Mouse (Mus musculus): ENCODE measurements at regions not wholly inside any gene's neighbourhood (a gene's known extent, or its start where the extent isn't known, plus 50 kb on each side); places are given as distances from the start of the nearest gene placed in this dataset.
"Not testable (repeated sequence)": the region's sequence is repeated elsewhere in the genome, so short reads cannot be mapped to it uniquely, and the experiment has no call there.

- DNase-seq, result no peak
These were observed 101.6 kb downstream of the Slc25a24 start for GRCm38 (mm10) chr3:109224526-109224925.

DNA sequence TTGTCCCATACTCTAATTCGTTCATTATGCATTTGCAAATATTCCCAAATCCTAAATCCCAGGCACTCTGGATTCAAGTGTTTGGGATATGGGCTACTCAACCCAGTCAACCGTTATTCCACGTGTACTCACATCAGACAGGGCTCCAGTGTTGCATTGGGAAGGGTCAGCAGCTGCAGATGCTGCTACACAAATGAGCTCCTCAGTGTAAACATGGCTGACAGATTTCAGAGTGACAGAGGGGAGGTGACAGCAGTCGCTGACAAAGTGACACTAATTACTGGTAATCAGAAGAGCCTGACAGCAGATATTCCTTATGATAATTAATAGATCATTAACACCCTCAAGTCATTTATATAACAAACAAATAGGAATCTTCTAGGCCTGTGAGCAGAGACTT is 106.2 kb upstream of the Vav3 start:
- no peak for DNase-seq

DNA sequence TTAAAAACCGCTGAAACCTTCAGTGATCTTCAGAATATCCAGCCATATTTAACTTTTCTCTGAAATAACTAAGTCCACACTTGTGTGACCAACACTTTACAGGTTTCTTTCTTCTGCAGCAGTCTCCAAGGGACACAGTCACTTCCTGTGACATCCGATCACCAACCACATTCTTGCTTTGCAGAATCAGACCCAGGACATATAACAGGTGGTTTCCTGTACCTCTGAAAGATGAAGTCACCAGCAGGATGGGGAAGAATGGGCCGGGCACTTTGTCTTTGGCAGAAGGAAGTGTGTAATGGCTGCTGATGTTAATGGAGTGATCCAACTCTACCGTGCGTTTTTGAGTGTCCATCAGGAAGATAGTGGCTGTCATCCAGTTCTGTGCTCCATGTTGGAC is 103.5 kb upstream of the Vav3 start:
- DNase-seq, result no peak

GRCm38 (mm10) chr3:109243491-109243890 is 97.0 kb upstream of the Vav3 start:
- DNase-seq, result no peak

- no peak for DNase-seq
These were observed 91.7 kb upstream of the Vav3 start for GRCm38 (mm10) chr3:109248801-109249200.

DNA sequence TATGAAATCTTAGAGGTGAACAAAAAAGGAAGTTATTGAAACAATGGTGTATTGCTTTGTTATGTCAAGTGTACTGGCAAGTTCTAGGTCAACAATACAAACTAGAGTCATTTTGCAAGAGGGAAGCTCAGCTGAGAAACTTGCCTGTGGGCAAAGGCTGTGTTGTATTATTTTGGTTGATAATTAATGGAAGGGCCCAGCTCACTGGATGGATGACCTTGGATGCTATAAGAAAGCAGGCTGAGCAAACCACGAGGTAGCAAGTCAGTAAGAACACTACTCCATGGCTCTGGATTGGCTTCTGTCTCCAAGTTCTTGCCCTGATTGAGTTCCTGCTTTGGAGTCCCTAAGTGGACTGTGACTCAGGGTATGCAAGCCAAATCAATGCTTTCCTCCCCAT is 91.1 kb upstream of the Vav3 start:
- DNase-seq, result no peak

- DNase-seq, result no peak
These were observed 90.5 kb upstream of the Vav3 start for GRCm38 (mm10) chr3:109249989-109250388.

DNA sequence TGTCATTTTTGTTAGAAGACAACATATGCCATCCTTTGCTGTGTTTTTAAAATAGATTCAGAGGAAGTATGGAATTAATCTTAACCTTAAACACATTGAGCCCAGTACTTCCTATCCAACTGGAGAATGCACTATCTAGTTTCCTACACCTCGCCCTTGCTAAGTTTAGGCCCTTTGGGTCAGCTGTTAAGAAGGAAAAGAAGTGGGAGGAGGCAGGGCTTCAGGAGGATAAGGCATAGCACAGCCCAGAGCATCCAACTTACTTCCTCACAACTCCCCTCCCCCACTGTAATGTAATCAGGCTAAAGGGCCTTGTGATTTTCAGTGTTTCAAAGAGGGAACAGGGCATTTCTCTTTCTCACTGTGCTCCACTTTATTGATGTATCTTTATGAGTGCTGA is 88.7 kb upstream of the Vav3 start:
- DNase-seq, result no peak

GRCm38 (mm10) chr3:109254001-109254630 is 86.3 kb upstream of the Vav3 start:
- peak; percentile 25 for DNase-seq

- DNase-seq, result peak; percentile 34
These were observed 85.5 kb upstream of the Vav3 start for GRCm38 (mm10) chr3:109254957-109255356.

DNA sequence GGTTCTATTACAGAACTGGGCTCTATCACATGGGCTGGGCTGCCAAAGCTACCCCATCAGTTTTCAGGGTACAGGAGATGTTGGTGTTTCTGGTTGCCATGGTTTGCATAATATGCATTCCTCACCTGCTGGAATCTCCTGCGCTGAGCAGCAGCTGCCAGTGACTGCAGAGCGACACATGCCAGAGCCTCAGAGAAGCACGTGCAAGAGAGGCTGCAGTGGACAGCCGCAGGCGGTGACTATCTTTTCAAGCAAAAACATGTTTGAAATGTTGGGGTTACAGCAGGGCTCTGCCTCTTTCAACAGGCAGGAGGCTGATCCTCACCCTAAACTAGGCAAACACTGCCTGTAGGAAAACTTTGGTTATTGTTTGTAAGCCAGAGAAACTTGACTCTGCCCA is 83.7 kb upstream of the Vav3 start:
- no peak for DNase-seq

DNA sequence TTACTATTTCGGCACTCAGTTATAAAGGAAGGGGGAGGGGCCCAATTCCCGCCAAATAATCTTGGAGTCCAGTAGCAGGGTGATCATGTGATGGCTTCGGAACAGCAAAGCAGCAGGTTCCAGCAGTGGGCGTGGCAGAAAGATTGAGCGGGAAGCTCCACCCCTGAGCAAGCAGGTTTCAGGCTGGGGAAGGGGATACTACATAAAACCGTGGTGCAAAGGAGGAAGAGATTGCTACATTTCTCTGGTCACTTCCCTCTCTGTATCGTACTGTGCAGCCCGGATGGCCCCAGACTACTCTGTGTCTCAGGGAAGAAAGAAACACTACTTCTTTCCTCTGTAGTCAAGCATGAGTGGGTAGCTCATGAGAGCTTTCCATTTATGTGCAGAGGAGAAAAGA is 73.5 kb upstream of the Vav3 start:
- not testable (repeated sequence) for DNase-seq

DNA sequence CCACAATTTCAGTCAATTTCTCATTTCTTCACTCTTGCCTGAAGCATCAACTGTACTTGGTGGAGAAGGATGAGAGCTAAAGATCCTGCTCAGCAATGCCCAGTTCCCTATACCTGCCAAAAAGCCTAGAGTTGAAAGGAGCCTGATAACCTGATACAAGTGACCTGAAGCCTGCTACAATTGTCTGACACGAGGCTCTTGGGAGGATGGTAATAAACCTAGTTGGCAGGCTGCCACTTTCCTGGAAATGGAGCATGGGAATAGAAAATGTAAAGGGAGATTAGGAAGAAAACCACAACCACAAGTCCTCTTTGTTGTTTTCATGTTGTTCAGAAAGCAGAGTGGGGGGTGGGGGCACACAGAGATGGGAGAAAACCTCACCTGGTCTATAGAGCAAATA is 69.7 kb upstream of the Vav3 start:
- DNase-seq, result no peak

DNA sequence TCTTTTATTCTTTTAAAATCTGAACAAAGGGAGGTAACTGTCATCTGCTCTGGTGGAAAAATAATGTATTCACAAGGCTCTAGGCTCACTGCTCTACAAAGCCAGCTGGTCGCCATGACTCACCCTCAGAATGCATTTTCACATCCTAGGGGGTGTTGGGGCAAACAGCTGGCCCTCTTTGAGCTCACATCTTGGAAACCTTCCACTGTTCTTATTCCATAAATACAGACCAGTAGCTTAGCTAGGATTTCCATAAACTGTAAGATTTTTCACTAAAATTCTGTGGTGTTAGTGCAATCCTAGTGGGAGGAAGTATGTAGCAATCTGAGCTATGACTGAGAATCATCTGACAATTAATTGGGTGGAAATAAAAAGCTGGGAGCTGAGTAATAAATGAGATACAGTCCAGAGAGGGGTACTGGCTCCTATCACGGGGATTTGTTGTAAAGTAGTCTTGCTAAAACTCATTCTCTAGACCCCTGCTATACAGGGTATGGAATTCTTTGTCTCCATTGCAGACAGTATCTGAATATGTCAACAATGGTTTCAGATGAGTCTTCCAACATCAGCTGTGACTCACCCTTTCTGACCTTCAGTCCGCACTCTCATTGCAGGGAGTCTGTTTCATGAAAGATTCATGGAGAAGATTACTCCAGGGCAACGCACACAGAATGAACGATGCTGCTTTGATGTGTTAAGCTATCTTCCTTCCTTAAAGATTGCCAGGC is 67.2 kb upstream of the Vav3 start:
- DNase-seq, result peak; percentile 63

GRCm38 (mm10) chr3:109273802-109274155 is 66.7 kb upstream of the Vav3 start:
- no peak for DNase-seq

GRCm38 (mm10) chr3:109279086-109279485 is 61.4 kb upstream of the Vav3 start:
- no peak for DNase-seq

- DNase-seq, result peak; percentile 50
These were observed 53.9 kb upstream of the Vav3 start for GRCm38 (mm10) chr3:109286590-109286989.

Measured in adrenal gland, postnatal 14 days (tissue).